ENCODE assay signal across 31 mouse cellular contexts in genomic region chr8:10699669-10700068, GRCm38 (mm10).
A peak's percentile ranks its signal among the peaks of the same experiment; 100 is the strongest.
DNase-seq lines count a peak whose midpoint lies in the region; ATAC-seq and TF ChIP-seq lines count a peak whose summit lies in the region.
"Had no signal": no experiment of that assay in that cellular context is flagged by ENCODE, and none has a peak within 500 bp of the region (broad histone marks: within the 10 kb centered on the region; RNA-seq: fewer than 3 reads in every experiment).

No protein-coding gene starts in this region.

- TF ChIP-seq EP300 in lung, postnatal 0 days (IDR thresholded peaks at IDR 0.05): no peak

- H3K9me3 ChIP-seq in forebrain, embryonic 10.5 days: no peaks in the 10 kb centered on the region
- no peaks in the 10 kb centered on the region for H3K9me3 ChIP-seq in forebrain, embryonic 13.5 days (replicated peaks)
- H3K9me3 ChIP-seq in forebrain, postnatal 0 days (ENCODE audit: low read length): no peaks in the 10 kb centered on the region
- H3K9me3 ChIP-seq in midbrain, embryonic 15.5 days: no peaks in the 10 kb centered on the region
- no peaks in the 10 kb centered on the region for H3K9me3 ChIP-seq in lung, postnatal 0 days (ENCODE audit: low read length)
- no peaks in the 10 kb centered on the region for H3K9me3 ChIP-seq in neural tube, embryonic 15.5 days (replicated peaks)
- H3K9me3 ChIP-seq: embryonic facial prominence, embryonic 10.5 days; embryonic facial prominence, embryonic 15.5 days; kidney, embryonic 15.5 days; neural tube, embryonic 13.5 days had no signal

- H3K4me1 ChIP-seq in forebrain, embryonic 10.5 days: peaks cover 36% of the 10 kb centered on the region
- H3K4me1 ChIP-seq in forebrain, embryonic 13.5 days: peaks cover 34% of the 10 kb centered on the region
- no peaks in the 10 kb centered on the region for H3K4me1 ChIP-seq in forebrain, postnatal 0 days (ENCODE audit: insufficient read depth)
- H3K4me1 ChIP-seq in midbrain, embryonic 15.5 days: peaks cover 18% of the 10 kb centered on the region
- H3K4me1 ChIP-seq in lung, postnatal 0 days (ENCODE audit: insufficient read depth, low read depth, low read length): no peaks in the 10 kb centered on the region
- H3K4me1 ChIP-seq in neural tube, embryonic 15.5 days: peaks cover 9% of the 10 kb centered on the region
- H3K4me1 ChIP-seq: embryonic facial prominence, embryonic 10.5 days; embryonic facial prominence, embryonic 15.5 days had no signal

- 71% methylated on average over 9 of the region's 9 CpGs for WGBS in forebrain, embryonic 10.5 days
- WGBS in forebrain, embryonic 13.5 days: 46% methylated on average over 9 of the region's 9 CpGs
- WGBS in forebrain, postnatal 0 days: 37% methylated on average over 9 of the region's 9 CpGs
- 32% methylated on average over 9 of the region's 9 CpGs for WGBS in midbrain, embryonic 15.5 days
- WGBS in lung, postnatal 0 days: 74% methylated on average over 9 of the region's 9 CpGs
- 33% methylated on average over 9 of the region's 9 CpGs for WGBS in neural tube, embryonic 15.5 days

- H3K27me3 ChIP-seq in forebrain, embryonic 10.5 days (ENCODE audit: poor library complexity, severe bottlenecking): peaks cover 8% of the 10 kb centered on the region; the same call in 1 of the 2 replicates
- peaks cover 6% of the 10 kb centered on the region; the same call in 1 of the 2 replicates for H3K27me3 ChIP-seq in forebrain, embryonic 13.5 days
- H3K27me3 ChIP-seq in forebrain, postnatal 0 days (ENCODE audit: insufficient read depth, low read length): no peaks in the 10 kb centered on the region
- H3K27me3 ChIP-seq in midbrain, embryonic 15.5 days (replicated peaks): no peaks in the 10 kb centered on the region
- H3K27me3 ChIP-seq in lung, postnatal 0 days (replicated peaks; ENCODE audit: insufficient read depth, low read length): no peaks in the 10 kb centered on the region
- H3K27me3 ChIP-seq in neural tube, embryonic 15.5 days (replicated peaks): no peaks in the 10 kb centered on the region
- H3K27me3 ChIP-seq: CH12.LX; embryonic facial prominence, embryonic 15.5 days; kidney, embryonic 15.5 days; neural tube, embryonic 13.5 days had no signal

- DNase-seq in forebrain, embryonic 10.5 days (ENCODE audit: extremely low spot score, low spot score): no peak
- DNase-seq in layer of hippocampus, postnatal 14 days (ENCODE audit: low spot score in 2 of 2): peak; percentile 37 to 41
- DNase-seq in layer of hippocampus, adult 8-10 months (ENCODE audit: low spot score in 2 of 2): no peak
- DNase-seq in forebrain, postnatal 0 days: peak; percentile 41
- DNase-seq in lung, postnatal 0 days (ENCODE audit: low spot score): no peak
- DNase-seq: adrenal gland, adult 8-10 months; cerebellum, adult 8-10 months; cerebellum, postnatal 25 days; gastrocnemius, postnatal 36 days; heart, adult 18-20 months; heart, postnatal 36 days; kidney, adult 11 months; kidney, postnatal 25 days; liver; lung, adult 2 months; lung, postnatal 14 days; right cerebral cortex, postnatal 4 days; thymus, adult 18-20 months; thymus, postnatal 36 days had no signal

- no peaks in the 10 kb centered on the region for H3K36me3 ChIP-seq in forebrain, embryonic 10.5 days (replicated peaks)
- H3K36me3 ChIP-seq in forebrain, embryonic 13.5 days (ENCODE audit: poor library complexity, severe bottlenecking): no peaks in the 10 kb centered on the region
- no peaks in the 10 kb centered on the region for H3K36me3 ChIP-seq in forebrain, postnatal 0 days (ENCODE audit: insufficient read depth)
- H3K36me3 ChIP-seq in midbrain, embryonic 15.5 days (replicated peaks): no peaks in the 10 kb centered on the region
- no peaks in the 10 kb centered on the region for H3K36me3 ChIP-seq in lung, postnatal 0 days (ENCODE audit: insufficient read depth, low read length)
- H3K36me3 ChIP-seq in neural tube, embryonic 15.5 days: no peaks in the 10 kb centered on the region
- H3K36me3 ChIP-seq: embryonic facial prominence, embryonic 10.5 days; embryonic facial prominence, embryonic 15.5 days; kidney, embryonic 15.5 days; neural tube, embryonic 13.5 days had no signal

- no peak for ATAC-seq in forebrain, embryonic 13.5 days
- peak; percentile 53 for ATAC-seq in forebrain, postnatal 0 days
- ATAC-seq in midbrain, embryonic 15.5 days (replicated peaks): peak; percentile 66; the same call in 1 of the 2 replicates
- ATAC-seq in lung, postnatal 0 days: no peak
- no peak for ATAC-seq in neural tube, embryonic 15.5 days (ENCODE audit: low FRiP score)

- no peak overlapping the region for H3K4me2 ChIP-seq in forebrain, embryonic 13.5 days
- no peak overlapping the region for H3K4me2 ChIP-seq in forebrain, postnatal 0 days (ENCODE audit: low read depth)
- no peak overlapping the region for H3K4me2 ChIP-seq in midbrain, embryonic 15.5 days
- H3K4me2 ChIP-seq in lung, postnatal 0 days (replicated peaks; ENCODE audit: low read depth, low read length): no peak overlapping the region
- no peak overlapping the region for H3K4me2 ChIP-seq in neural tube, embryonic 15.5 days
- H3K4me2 ChIP-seq: embryonic facial prominence, embryonic 15.5 days; heart, embryonic 11.5 days; hindbrain, embryonic 14.5 days; kidney, embryonic 15.5 days; neural tube, embryonic 13.5 days had no signal

- H3K9ac ChIP-seq in forebrain, embryonic 13.5 days: no peak overlapping the region
- no peak overlapping the region for H3K9ac ChIP-seq in forebrain, postnatal 0 days
- no peak overlapping the region for H3K9ac ChIP-seq in midbrain, embryonic 15.5 days
- no peak overlapping the region for H3K9ac ChIP-seq in lung, postnatal 0 days (replicated peaks; ENCODE audit: low read depth)
- no peak overlapping the region for H3K9ac ChIP-seq in neural tube, embryonic 15.5 days (replicated peaks)
- H3K9ac ChIP-seq: embryonic facial prominence, embryonic 15.5 days; hindbrain, embryonic 14.5 days; kidney, embryonic 15.5 days; liver, embryonic 14.5 days; neural tube, embryonic 13.5 days had no signal

- no peak for TF ChIP-seq CTCF in forebrain, postnatal 0 days (IDR thresholded peaks at IDR 0.05; ENCODE audit: low read depth)
- TF ChIP-seq CTCF in lung, postnatal 0 days (IDR thresholded peaks at IDR 0.05): no peak

- 0 out of 2 replicates have a peak overlapping the region, but pooled peaks have one; percentile 44 for H3K27ac ChIP-seq in forebrain, embryonic 10.5 days
- no peak overlapping the region for H3K27ac ChIP-seq in forebrain, embryonic 13.5 days
- no peak overlapping the region for H3K27ac ChIP-seq in forebrain, postnatal 0 days (ENCODE audit: low read depth, low read length)
- no peak overlapping the region for H3K27ac ChIP-seq in midbrain, embryonic 15.5 days
- no peak overlapping the region for H3K27ac ChIP-seq in lung, postnatal 0 days (ENCODE audit: low read length)
- no peak overlapping the region for H3K27ac ChIP-seq in neural tube, embryonic 15.5 days (replicated peaks)
- H3K27ac ChIP-seq: embryonic facial prominence, embryonic 10.5 days; embryonic facial prominence, embryonic 15.5 days; hindbrain, embryonic 14.5 days; kidney, embryonic 15.5 days; liver, embryonic 14.5 days; neural tube, embryonic 13.5 days; stomach, postnatal 0 days had no signal

- no peak overlapping the region for H3K4me3 ChIP-seq in forebrain, embryonic 10.5 days
- H3K4me3 ChIP-seq in forebrain, embryonic 13.5 days: no peak overlapping the region
- no peak overlapping the region for H3K4me3 ChIP-seq in forebrain, postnatal 0 days (ENCODE audit: low read depth, low read length)
- H3K4me3 ChIP-seq in midbrain, embryonic 15.5 days: no peak overlapping the region
- no peak overlapping the region for H3K4me3 ChIP-seq in lung, postnatal 0 days (ENCODE audit: low read depth, low read length)
- H3K4me3 ChIP-seq in neural tube, embryonic 15.5 days (replicated peaks): no peak overlapping the region
- H3K4me3 ChIP-seq: embryonic facial prominence, embryonic 10.5 days; embryonic facial prominence, embryonic 15.5 days; kidney, embryonic 15.5 days; neural tube, embryonic 13.5 days had no signal

Comparison
In these comparisons a context has a peak if more than half of its experiments do, and no peak if none do; other contexts are left out.
1. DNase-seq: peak in layer of hippocampus, postnatal 14 days (2 of 2) and forebrain, postnatal 0 days (single experiment); none in forebrain, embryonic 10.5 days (single experiment), layer of hippocampus, adult 8-10 months (0 of 2) and lung, postnatal 0 days (single experiment).
2. ATAC-seq: peak in forebrain, postnatal 0 days (single experiment) and midbrain, embryonic 15.5 days (single experiment); none in forebrain, embryonic 13.5 days (single experiment), lung, postnatal 0 days (single experiment) and neural tube, embryonic 15.5 days (single experiment).